Mouse (Mus musculus): ENCODE data around the gene Lpgat1.

Lpgat1 gene

GRCm38 (mm10) chr1:191717601-191718498 is at the start of gene Lpgat1:
Lpgat1 (plus strand) TSS chr1:191717834.
- DNase-seq = peak; percentile 74

DNA sequence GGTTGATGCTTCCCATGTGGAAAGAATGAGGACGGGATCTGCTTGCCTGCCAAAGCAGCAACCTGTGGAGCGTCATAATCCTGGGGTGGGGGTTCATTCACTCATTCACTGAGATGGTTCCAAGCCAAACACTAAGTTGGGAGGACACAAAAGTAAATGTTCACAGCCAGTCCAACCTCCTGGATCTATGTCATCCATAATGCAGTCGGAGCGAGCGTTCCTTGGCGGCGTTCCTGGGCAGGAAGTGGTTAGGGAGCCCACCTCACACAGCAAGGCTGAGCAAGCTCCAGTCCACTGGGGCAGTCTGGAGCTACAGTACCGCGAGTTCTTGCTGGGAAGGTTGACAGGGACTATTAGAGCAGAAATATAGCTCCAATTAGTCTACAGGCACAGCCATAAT is 49.6 kb upstream of the Lpgat1 start:
- DNase-seq = peak; percentile 15

DNA sequence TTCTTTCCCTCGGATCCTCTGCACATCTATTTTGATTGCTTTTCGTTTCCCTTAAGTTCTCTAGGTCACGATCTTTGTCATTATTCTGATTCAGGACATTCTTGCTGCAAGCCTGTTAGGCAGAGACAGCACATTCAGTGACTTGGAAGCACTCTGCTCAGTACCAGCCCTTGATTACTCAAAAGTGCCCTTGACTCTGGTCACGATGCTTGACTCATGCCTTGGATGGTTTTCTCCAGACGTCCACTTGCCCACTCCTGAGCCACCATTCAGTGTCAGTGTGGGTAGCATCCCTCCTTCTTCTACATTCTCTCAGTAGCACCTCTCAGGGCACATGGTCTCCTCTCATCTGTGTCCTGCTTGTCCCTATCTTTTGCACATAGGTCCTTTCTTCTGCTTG is 43.6 kb upstream of the Lpgat1 start:
- DNase-seq = no peak

GRCm38 (mm10) chr1:191681633-191682032 is 36.0 kb upstream of the Lpgat1 start:
- no peak for DNase-seq

- no peak for DNase-seq
These were observed 30.1 kb upstream of the Lpgat1 start for GRCm38 (mm10) chr1:191687531-191687930.

DNA sequence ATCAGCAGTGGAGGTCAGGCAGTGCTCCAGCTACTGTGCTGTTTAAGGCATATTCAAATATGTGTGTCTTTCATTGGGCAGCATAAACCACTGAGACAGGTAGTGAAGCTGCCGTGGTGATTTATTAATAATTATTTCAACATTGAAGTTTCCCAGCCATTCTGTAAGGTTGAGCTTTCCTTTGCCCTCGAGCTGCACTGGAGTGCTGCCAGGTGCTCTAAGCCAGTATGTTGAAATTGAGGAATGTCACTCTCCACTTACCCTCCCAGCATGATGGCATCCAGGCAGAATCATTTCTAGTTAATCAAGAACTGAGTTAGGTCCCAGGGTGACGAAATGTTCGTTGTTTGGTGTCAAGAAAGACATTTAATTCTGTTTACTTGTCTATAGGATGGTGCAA is 24.4 kb upstream of the Lpgat1 start:
- DNase-seq = no peak

DNA sequence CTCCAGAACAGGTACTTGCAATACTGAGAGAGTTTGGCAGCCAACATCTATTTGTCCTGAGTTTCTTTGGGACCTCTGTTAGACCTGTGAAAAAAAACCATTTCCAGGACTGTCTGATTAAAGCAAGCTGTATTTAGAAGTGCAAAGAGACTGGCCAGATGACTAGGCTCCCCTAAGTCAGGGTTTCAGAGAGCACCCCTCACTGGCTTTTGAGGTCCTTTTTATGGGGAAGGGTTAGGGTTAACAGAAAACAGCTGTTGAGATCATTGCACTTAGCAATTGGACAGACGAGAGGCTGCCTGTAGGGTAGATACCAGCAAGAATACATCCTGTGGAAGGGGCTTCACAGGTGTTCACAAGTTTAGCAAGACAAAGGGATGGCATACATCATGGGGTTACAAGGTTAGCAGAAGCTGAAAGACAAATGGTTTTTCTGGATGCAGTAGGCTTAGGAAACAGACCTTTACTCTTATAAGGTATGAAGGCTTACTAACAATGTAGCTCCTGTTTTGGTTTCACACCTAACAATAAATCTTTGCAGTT is 19.3 kb upstream of the Lpgat1 start:
- DNase-seq = no peak

GRCm38 (mm10) chr1:191704535-191704934 is 13.1 kb upstream of the Lpgat1 start:
- no peak for DNase-seq

DNA sequence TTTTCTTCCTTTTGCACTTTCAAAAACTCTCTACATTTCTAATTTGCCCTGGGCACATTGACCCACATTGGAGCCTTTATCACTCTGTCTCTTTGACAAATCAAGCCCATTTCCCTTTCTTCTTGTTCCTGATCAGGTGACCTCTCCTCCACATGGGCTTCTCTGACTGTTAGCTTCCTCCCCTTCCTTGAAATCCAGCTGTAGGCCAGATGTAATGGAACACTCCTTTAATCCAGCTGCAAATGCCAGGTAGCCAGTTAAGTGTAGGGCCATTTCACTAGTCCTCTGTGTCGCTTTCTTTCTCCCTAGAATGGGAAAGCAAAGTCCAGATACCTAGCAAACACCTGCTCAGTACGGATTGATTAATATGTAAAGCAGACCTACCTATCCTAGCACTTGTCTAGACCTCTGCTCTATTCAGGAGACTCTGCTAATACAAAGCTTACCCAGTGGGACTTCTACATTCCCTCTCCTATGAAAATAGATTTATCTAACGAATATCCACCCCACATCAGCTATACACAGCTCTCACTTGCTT is 11.0 kb upstream of the Lpgat1 start:
- DNase-seq = no peak

DNA sequence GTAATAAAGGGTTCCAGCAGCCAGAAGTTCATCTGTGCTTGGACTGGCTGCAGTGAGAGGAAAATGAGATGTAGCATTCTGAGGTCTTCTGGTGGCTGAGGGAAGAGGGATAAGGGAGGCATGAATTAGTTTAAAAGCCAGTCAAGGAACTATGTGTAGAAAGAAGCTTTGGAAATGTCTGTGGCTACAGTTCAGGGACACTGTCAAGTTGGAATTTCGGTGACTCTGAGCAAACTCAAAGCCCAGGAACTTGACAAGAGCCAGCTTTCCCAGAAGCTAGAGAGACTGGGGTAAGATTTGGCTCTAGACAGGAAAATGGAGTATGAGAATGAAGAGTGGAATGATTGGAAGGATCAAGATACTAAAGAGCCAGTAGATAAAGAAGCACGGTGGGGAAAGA is 7.8 kb upstream of the Lpgat1 start:
- no peak for DNase-seq

GRCm38 (mm10) chr1:191712224-191712838 is 5.3 kb upstream of the Lpgat1 start:
- DNase-seq = no peak

- no peak for DNase-seq
These were observed 3.8 kb upstream of the Lpgat1 start for GRCm38 (mm10) chr1:191713813-191714212.

DNA sequence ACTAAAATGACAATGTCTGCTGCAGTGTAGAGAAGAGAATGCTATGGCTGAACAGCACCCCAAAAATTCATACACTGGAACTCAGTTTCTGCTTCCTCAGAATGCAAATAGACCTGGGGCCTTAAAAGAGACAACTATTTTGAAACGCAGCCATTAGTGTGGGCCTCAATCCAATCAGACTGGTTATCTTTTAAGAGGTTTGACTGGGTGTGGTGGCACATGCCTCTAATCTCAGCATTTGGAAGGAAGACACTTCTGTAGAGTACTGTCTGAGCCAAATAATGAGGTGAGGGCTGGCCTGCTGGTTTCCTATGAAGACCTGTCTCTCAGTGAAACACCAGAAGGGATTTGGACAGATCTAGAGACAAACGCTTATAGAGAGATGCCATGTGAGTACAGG is 2.5 kb upstream of the Lpgat1 start:
- DNase-seq = no peak

DNA sequence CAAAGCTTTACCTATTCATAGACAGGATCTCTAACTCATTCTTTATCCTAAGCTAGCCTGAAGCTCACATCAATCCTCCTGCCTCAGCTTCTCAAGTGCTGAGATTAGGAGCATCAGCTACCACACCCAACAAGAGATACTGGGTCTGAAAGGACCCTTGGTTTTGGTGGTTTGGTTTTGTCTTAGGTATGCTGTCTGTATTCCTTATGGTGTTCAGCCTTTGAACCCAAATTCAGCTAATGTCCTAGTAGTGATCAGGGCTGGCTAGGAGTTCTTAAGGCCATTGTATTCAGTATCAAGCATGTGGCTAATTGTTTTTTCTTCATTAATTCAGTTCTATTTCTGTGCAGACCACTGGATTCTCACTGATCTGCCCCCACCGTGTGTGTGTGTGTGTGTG is 493 bp upstream of the Lpgat1 start:
- no peak for DNase-seq

DNA sequence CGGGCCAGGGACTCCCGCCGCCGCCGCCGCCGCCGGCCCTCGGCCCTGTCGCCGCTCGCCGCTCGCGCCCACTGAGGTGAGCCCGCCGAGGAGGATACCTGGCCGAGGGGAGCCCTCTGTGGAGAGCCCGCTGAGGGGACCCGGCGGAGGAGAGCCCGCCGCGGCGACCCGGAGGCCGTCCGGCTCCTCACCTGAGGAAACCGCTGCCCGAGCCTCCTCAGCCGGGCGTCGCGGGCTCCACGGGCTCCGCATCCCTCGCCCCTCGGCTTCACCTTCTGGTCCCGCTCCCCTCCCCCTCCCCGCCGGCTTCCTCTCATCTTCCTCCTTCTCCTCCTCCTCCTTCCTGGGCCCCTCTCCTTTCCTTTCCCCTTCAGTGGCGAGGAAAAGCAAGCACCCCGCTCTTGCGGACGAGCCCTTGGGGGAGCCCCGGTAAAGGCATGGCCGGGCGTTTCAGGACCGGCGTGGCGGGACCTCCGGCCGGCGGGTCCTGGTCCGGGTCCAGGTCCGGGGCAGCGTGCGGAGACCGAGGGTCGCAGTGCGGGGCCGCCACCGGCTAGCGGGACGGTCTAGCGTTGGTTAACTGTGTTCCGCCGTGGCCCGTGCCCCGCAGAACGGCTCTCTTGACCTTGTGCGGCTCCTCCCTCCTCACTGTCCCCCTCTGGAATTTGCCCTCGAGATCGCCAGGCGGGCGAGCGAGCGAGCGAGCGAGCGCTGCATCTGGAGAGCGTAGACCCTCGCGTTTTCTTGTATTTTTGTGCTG is 1.1 kb downstream of the Lpgat1 start:
- DNase-seq = peak; percentile 36

DNA sequence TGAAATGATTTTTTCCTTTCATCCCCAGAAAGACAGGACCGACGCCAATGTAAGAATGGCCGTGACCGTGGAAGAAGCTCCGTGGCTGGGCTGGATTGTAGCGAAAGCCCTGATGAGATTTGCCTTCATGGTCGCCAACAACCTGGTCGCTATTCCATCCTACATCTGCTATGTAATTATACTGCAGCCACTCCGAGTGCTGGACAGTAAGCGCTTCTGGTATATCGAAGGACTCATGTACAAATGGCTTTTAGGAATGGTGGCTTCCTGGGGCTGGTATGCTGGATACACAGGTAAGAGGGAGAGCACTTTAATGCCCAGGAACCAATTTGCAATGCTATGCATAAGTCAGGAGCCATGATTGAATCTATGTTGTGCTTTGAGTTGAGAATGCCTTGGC is 1.7 kb downstream of the Lpgat1 start:
- no peak for DNase-seq

DNA sequence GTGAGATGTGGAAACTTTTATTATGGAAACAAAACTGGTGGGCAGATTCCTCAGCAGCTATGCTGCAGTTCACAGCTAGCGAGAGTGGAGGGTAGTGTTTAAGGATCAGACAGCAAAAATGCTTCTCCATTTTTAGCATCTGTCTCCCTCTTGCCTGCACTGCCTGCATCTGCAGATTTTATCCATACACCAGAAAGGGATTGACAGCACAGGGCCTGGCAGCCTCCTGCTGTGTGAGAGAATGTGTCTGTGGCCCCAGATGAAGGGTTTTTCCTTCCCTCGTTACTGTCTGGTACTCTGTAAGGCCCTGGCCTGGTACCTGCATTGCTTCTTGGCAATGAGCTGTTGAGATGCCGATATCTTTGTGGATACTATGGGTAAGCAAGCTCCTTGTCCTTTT is 2.8 kb downstream of the Lpgat1 start:
- DNase-seq = no peak

DNA sequence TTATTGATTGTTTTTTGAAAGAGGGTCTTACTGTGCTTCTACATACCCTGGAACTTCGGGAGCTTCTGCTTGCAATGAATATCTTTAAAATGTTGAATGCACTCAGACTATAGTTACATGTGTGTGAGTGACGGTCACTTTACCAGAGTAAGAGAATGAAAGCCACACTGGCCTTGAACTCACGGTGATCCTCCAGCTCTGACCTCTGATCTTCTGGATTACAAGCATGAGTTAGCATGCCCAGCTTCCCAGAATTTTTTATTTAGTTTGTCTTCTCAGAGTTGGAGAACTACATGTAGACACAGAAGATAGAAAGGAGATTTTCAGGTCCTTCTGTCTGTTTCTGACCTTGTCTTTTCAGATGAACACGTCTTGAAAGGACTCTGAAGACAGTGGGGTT is 5.1 kb downstream of the Lpgat1 start:
- no peak for DNase-seq

DNA sequence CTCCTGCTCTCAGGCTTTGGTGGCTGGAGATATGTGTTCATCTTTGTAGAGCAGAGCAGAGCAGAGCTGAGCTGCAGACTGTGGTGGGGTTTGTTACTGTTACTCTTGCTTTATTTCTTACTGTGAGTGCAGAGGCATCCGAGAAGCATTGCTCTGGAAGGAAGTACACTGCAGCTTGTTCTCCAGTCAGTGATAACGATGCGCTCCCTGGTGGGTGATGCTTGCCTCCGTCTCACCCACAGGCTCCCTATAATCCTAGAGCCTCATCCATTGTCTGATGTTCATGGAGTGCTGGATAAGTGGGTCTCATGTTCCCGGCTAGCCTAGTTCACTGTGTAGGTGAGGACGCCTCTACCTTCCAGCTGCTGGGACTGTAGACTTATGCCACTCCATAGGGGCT is 6.0 kb downstream of the Lpgat1 start:
- DNase-seq = no peak

- no peak for DNase-seq
These were observed 6.9 kb downstream of the Lpgat1 start for GRCm38 (mm10) chr1:191724385-191725061.

- no peak for DNase-seq
These were observed 15.0 kb downstream of the Lpgat1 start for GRCm38 (mm10) chr1:191732623-191733022.

DNA sequence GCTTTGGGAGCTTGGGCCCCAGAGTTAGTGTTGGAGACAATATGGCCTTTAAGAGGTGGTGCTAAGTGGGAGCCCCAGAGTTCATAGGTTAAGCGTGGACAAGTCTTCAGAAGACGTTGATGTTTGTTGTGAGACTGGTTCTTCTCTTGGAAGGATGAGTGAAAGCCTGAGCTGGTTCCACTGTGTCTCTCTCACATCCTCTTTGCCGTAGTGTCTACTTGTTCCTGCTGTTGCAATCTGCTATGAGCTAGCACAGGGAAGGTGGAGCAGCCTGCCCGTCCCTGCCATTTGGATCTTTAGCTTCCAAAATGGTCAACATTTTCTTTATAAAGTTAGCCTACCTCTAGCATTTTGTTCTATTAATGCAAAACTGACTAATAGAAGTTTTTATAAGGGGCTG is 16.2 kb downstream of the Lpgat1 start:
- no peak for DNase-seq

DNA sequence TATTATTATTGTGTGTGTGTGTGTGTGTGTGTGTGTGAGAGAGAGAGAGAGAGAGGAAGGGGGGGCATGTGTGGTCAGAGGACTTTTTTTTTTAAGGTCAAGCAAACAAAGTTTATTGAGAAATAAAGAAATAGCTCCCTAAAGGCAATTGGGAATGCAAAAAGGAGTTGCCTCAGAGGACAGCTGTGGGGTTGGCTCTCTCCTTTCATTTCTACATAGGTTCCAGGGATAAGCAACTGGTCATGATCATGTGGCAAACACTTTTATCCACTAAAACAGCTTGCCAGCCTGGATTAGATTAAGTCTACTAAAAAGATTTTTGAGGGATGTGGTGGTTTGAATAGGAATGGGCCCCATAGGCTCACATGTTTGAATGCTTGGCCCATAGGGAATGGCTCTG is 18.8 kb downstream of the Lpgat1 start:
- no peak for DNase-seq
